Mouse (Mus musculus) CH12.LX (cell line): ENCODE measurements at regions not wholly inside any gene's neighbourhood (a gene's known extent, or its start where the extent isn't known, plus 50 kb on each side); places are given as distances from the start of the nearest gene placed in this dataset.

Source experiments
- DNase-seq: peaks from one replicate; pipeline ENCODE4 v3.0.0-alpha.2; 2013; ENCODE audit errors: extremely low read depth
- H3K27ac ChIP-seq: 2 replicates; pipeline ENCODE4 v1.5.1; 2012; ENCODE audit warnings: low read depth, mild to moderate bottlenecking, control low read depth, moderate library complexity; ENCODE audit not compliant: insufficient read depth
- H3K27me3 ChIP-seq: replicated peaks from 2 replicates; pipeline ENCODE3; 2012; ENCODE audit warnings: inconsistent platforms
- H3K36me3 ChIP-seq, 2 experiments: replicated peaks in 1 of 2; 2 replicates each; pipeline versions ENCODE3 to v1.6.1; 2012; ENCODE audit warnings: inconsistent platforms in 1 of 2, low read length in 1 of 2, mild to moderate bottlenecking in 1 of 2, mixed read lengths in 1 of 2, moderate library complexity in 1 of 2; ENCODE audit not compliant: control insufficient read depth in 1 of 2, insufficient read depth in 1 of 2
- H3K4me1 ChIP-seq, 2 experiments: 2 replicates each; pipeline ENCODE4 v1.6.1; 2012; ENCODE audit warnings: inconsistent platforms in 1 of 2, moderate library complexity in 1 of 2; ENCODE audit not compliant: insufficient read depth in 2 of 2, control insufficient read depth in 1 of 2
- H3K4me2 ChIP-seq: 2 replicates; pipeline ENCODE4 v1.6.1; 2012; ENCODE audit warnings: low read depth, mild to moderate bottlenecking, control low read depth; ENCODE audit not compliant: poor library complexity, insufficient read depth, severe bottlenecking
- H3K4me3 ChIP-seq, 3 experiments: fragments of 150-350 bp in 1 of 3; sonication (generic) in 1 of 3; replicated peaks in 1 of 3; 2 replicates each; pipeline versions ENCODE3 to v1.5.1; 2011 to 2012; ENCODE audit warnings: low read depth in 2 of 3, low read length in 2 of 3, mild to moderate bottlenecking in 2 of 3, moderate library complexity in 2 of 3, control low read depth in 1 of 3, improper control_type of control experiment in 1 of 3, inconsistent platforms in 1 of 3, mixed read lengths in 1 of 3; ENCODE audit not compliant: poor library complexity in 1 of 3
- H3K79me2 ChIP-seq: replicated peaks from 2 replicates; pipeline ENCODE4 v1.6.1; 2012; ENCODE audit warnings: mild to moderate bottlenecking, moderate library complexity; ENCODE audit not compliant: control insufficient read depth, poor library complexity, insufficient read depth, severe bottlenecking; ENCODE audit errors: extremely low read depth
- H3K9ac ChIP-seq: 2 replicates; pipeline ENCODE4 v1.6.1; 2012; ENCODE audit warnings: low read depth, mild to moderate bottlenecking, control low read depth, moderate library complexity; ENCODE audit not compliant: insufficient read depth
- H3K9me3 ChIP-seq: replicated peaks from 2 replicates; pipeline ENCODE3; 2012; ENCODE audit warnings: low read length, inconsistent platforms, mixed read lengths
- BHLHE40 ChIP-seq: IDR thresholded peaks from 2 replicates; pipeline ENCODE4 v1.6.1; 2011; ENCODE audit warnings: mild to moderate bottlenecking, low read depth, low read length, improper control_type of control experiment
- CHD1 ChIP-seq: IDR thresholded peaks from 2 replicates; pipeline ENCODE4 v1.6.1; 2012; ENCODE audit warnings: low read depth, low read length, improper control_type of control experiment, inconsistent platforms
- EP300 ChIP-seq: IDR thresholded peaks from 2 replicates; pipeline ENCODE4 v1.6.1; 2011; ENCODE audit warnings: low read length, improper control_type of control experiment
- HCFC1 ChIP-seq: IDR thresholded peaks from 2 replicates; pipeline ENCODE4 v1.6.1; 2012; ENCODE audit warnings: low read depth, mild to moderate bottlenecking, inconsistent platforms, low read length, improper control_type of control experiment
- IRF4 ChIP-seq: IDR thresholded peaks from 2 replicates; pipeline ENCODE4 v1.6.1; 2014; ENCODE audit warnings: low read depth, mild to moderate bottlenecking, inconsistent platforms, low read length, improper control_type of control experiment
- JUND ChIP-seq: conservative IDR thresholded peaks from 2 replicates; pipeline ENCODE4 v1.6.1; 2011; ENCODE audit warnings: low read depth, low read length, improper control_type of control experiment
- KAT2A ChIP-seq: IDR thresholded peaks from 2 replicates; pipeline ENCODE4 v1.6.1; 2012; ENCODE audit warnings: low read length, improper control_type of control experiment, inconsistent platforms; ENCODE audit not compliant: insufficient replicate concordance
- MAFK ChIP-seq: IDR thresholded peaks from 2 replicates; pipeline ENCODE4 v1.6.1; 2011; ENCODE audit warnings: low read length, improper control_type of control experiment; ENCODE audit not compliant: insufficient replicate concordance
- MEF2A ChIP-seq: IDR thresholded peaks from 2 replicates; pipeline ENCODE4 v1.6.1; 2014; ENCODE audit warnings: low read depth, mild to moderate bottlenecking, inconsistent platforms, low read length, improper control_type of control experiment, borderline replicate concordance
- MXI1 ChIP-seq: IDR thresholded peaks from 2 replicates; pipeline ENCODE4 v1.6.1; 2011; ENCODE audit warnings: mild to moderate bottlenecking, low read depth, low read length, improper control_type of control experiment
- MYC ChIP-seq: IDR thresholded peaks from 2 replicates; pipeline ENCODE4 v1.6.1; 2011; ENCODE audit warnings: low read depth, mild to moderate bottlenecking, improper control_type of control experiment, low read length
- NELFE ChIP-seq: IDR thresholded peaks from 2 replicates; pipeline ENCODE4 v1.6.1; 2011; ENCODE audit warnings: low read depth, low read length, improper control_type of control experiment
- NRF1 ChIP-seq: IDR thresholded peaks from 2 replicates; pipeline ENCODE4 v1.6.1; 2014; ENCODE audit warnings: low read depth, mild to moderate bottlenecking, inconsistent platforms, low read length, improper control_type of control experiment, moderate library complexity
- POLR2AphosphoS2 ChIP-seq: IDR thresholded peaks from 2 replicates; pipeline ENCODE4 v1.6.1; 2011; ENCODE audit warnings: low read depth, low read length, improper control_type of control experiment
- RAD21 ChIP-seq: IDR thresholded peaks from 2 replicates; pipeline ENCODE4 v1.6.1; 2011; ENCODE audit warnings: low read depth, mild to moderate bottlenecking, low read length, improper control_type of control experiment, moderate library complexity
- RCOR1 ChIP-seq: conservative IDR thresholded peaks from 2 replicates; pipeline ENCODE4 v1.6.1; 2012; ENCODE audit warnings: low read depth, mild to moderate bottlenecking, inconsistent platforms, low read length, improper control_type of control experiment
- SIN3A ChIP-seq: IDR thresholded peaks from 2 replicates; pipeline ENCODE4 v1.6.1; 2012; ENCODE audit warnings: low read length, improper control_type of control experiment, inconsistent platforms
- TCF12 ChIP-seq: IDR thresholded peaks from 2 replicates; pipeline ENCODE4 v1.6.1; 2014; ENCODE audit warnings: low read depth, mild to moderate bottlenecking, inconsistent platforms, low read length, improper control_type of control experiment
- USF2 ChIP-seq: conservative IDR thresholded peaks from 2 replicates; pipeline ENCODE4 v1.6.1; 2011; ENCODE audit warnings: low read depth, low read length, improper control_type of control experiment
- ZC3H11A ChIP-seq: IDR thresholded peaks from 2 replicates; pipeline ENCODE4 v1.6.1; 2012; ENCODE audit warnings: low read depth, mild to moderate bottlenecking, inconsistent platforms, low read length, improper control_type of control experiment
- ZKSCAN1 ChIP-seq: IDR thresholded peaks from 2 replicates; pipeline ENCODE4 v1.6.1; 2012; ENCODE audit warnings: low read depth, inconsistent platforms, low read length, improper control_type of control experiment, borderline replicate concordance
- ZMIZ1 ChIP-seq: IDR thresholded peaks from 2 replicates; pipeline ENCODE4 v1.6.1; 2012; ENCODE audit warnings: low read depth, mild to moderate bottlenecking, inconsistent platforms, low read length, improper control_type of control experiment
- ZNF384 ChIP-seq: IDR thresholded peaks from 2 replicates; pipeline ENCODE4 v1.6.1; 2012; ENCODE audit warnings: low read depth, low read length, improper control_type of control experiment, inconsistent platforms
- dilution Hi-C: fragments of 300-500 bp; cut with MboI; formaldehyde crosslinking; loops from 2 replicates; pipeline ENCODE4 v1.14.3; 2020; ENCODE audit warnings: low sequenced_read_pairs; ENCODE audit not compliant: extremely low pct_unique_long_range_greater_than_20kb, extremely low pct_ligation_motif_present
- in situ Hi-C: fragments of 300-500 bp; cut with MboI; formaldehyde crosslinking; loops from 3 replicates; pipeline ENCODE4 v1.14.3; 2019; ENCODE audit warnings: low sequenced_read_pairs, low pct_ligation_motif_present, low pct_unique_long_range_greater_than_20kb, mixed read lengths

- no peak overlapping the region for H3K9ac ChIP-seq
- no peaks in the 10 kb centered on the region for H3K4me1 ChIP-seq
- TF ChIP-seq ZKSCAN1 = no peak
- no peak for TF ChIP-seq ZC3H11A
- TF ChIP-seq HCFC1 = no peak
- TF ChIP-seq NELFE = no peak
- no peak for TF ChIP-seq MXI1
- TF ChIP-seq CHD1 = no peak
- TF ChIP-seq POLR2AphosphoS2 = no peak
- TF ChIP-seq, all 38 proteins: peak for 0
- Histone ChIP-seq H3K79me2 (no peaks in the 10 kb centered on the region), H3K9me3 (no peaks in the 10 kb centered on the region), H3K4me3 (no peak overlapping the region), H3K4me2 (no peak overlapping the region), H3K27ac (no peak overlapping the region), H3K27me3 (no peaks in the 10 kb centered on the region), H3K36me3 (no peaks in the 10 kb centered on the region)
- DNase-seq = no peak
- dilution Hi-C loops (no loop called here), in situ Hi-C loops (no loop called here)
Measured at GRCm38 (mm10) chr17:4199698-4200153, 503.7 kb upstream of the Nox3 start.

GRCm38 (mm10) chr17:4201300-4201699 is 505.2 kb upstream of the Nox3 start:
- H3K9ac ChIP-seq = no peak overlapping the region
- no peaks in the 10 kb centered on the region for H3K79me2 ChIP-seq
- no peaks in the 10 kb centered on the region for H3K36me3 ChIP-seq
- dilution Hi-C loops (no loop called here), in situ Hi-C loops (no loop called here)
- H3K9me3 ChIP-seq = no peaks in the 10 kb centered on the region
- H3K4me1 ChIP-seq = no peaks in the 10 kb centered on the region
- no peak overlapping the region for H3K4me2 ChIP-seq
- H3K27me3 ChIP-seq = no peaks in the 10 kb centered on the region
- DNase-seq = no peak
- no peak overlapping the region for H3K27ac ChIP-seq
- H3K4me3 ChIP-seq = no peak overlapping the region
- TF ChIP-seq TCF12 = no peak
- TF ChIP-seq MYC = no peak
- TF ChIP-seq CHD1 = no peak

- in situ Hi-C loops = no loop called here
- no peak for DNase-seq
- H3K4me3 ChIP-seq = no peak overlapping the region
- no peak overlapping the region for H3K27ac ChIP-seq
- TF ChIP-seq SIN3A (no peak), KAT2A (no peak), ZC3H11A (no peak), IRF4 (no peak), MYC (no peak), BHLHE40 (no peak), RAD21 (no peak), NELFE (no peak), JUND (no peak), MAFK (no peak), NRF1 (no peak), ZMIZ1 (no peak), EP300 (no peak), POLR2AphosphoS2 (no peak), ZNF384 (no peak), RCOR1 (no peak), MEF2A (no peak), CHD1 (no peak), USF2 (no peak)
- TF ChIP-seq, all 38 proteins: peak for 0
- Histone ChIP-seq H3K4me1 (no peaks in the 10 kb centered on the region), H3K9me3 (no peaks in the 10 kb centered on the region), H3K9ac (no peak overlapping the region), H3K36me3 (no peaks in the 10 kb centered on the region), H3K4me2 (no peak overlapping the region), H3K79me2 (no peaks in the 10 kb centered on the region), H3K27me3 (no peaks in the 10 kb centered on the region)
- dilution Hi-C loops = no loop called here
Measured at GRCm38 (mm10) chr17:4208142-4208925, 512.3 kb upstream of the Nox3 start.
